Mouse (Mus musculus): ENCODE measurements around the gene Cdc40.

The Cdc40 gene

DNA sequence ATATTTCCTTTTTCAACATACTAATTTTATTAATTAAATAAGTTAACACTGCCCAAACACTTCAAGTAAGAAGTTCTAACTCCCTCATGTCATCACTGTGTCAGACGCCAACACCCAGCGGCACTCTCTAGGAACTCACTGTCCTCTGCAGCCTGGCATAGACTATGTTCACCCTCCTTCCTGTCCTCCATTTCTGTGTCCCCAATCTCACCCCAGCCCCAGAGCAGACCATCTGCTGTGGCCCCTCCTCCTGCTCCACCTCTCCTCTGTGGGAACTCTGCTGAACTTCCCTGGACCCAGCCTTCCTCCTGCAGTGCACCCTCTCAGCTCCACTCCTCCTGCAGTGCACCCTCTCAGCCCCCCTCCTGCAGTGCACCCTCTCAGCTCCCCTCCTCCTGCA, 15.0 kb downstream of the Cdc40 start:
- DNase-seq (ENCODE audit: low spot score): no peak

DNA sequence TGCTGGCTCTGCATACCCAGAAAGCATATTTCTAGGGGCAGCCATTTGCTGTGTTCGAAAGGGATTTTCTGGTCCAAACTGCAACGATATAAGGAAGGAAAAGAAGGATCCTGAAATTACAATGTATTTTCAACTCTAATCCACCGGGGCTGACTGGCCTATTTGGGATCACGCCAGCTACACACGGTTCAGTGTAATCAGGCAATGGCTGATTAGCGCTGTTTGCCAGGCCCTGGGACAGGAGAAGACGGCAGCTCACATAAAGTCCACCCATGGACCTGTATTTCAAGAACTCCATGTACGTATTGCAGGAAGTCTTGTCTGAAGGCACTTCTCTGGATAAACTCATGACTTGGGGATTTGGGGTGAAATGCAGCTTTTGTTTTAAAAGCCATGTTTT, 25.5 kb downstream of the Cdc40 start:
- DNase-seq (ENCODE audit: low spot score): no peak

- DNase-seq (ENCODE audit: low spot score): no peak
Measured at GRCm38 (mm10) chr10:40856703-40857102, 26.4 kb downstream of the Cdc40 start.

DNA sequence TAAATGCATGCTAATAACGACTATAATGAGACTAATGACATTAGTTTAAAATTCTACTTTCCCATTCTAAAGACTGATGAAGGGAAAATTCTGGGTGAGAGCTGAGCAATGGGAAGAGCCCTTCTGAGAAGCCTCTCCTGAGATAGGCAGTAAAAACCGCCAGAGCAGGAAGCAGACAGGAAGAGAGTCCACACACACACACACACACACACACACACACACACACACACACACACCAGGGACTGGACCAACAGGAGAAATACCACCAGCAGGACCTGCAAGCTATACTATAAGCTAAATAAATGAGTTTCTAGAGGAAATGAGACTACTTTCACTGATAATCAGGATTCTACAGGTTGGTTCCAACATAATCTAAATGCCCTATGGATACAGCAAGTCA, 27.5 kb downstream of the Cdc40 start:
- no peak for DNase-seq (ENCODE audit: low spot score)

GRCm38 (mm10) chr10:40851138-40851537, 32.0 kb downstream of the Cdc40 start:
- no peak for DNase-seq (ENCODE audit: low spot score)

DNA sequence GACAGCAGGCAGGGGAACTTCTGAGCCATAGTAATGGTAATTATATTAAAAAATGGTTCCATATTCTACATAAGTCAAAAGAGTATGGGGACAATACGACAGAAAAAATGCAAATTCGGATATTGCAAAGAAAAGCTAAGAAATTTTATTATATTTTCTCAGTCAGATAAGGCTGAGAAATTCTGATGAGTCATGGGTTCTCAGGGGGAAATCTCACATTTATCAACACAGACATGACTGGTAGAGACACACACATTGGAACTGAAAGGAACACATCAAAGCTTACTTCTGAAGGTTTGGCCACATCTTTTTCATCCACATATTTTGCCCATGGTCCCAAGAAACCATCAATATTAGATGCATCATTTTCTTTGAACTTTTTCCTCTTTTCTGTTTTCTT, 32.5 kb downstream of the Cdc40 start:
- no peak for DNase-seq (ENCODE audit: low spot score)

DNA sequence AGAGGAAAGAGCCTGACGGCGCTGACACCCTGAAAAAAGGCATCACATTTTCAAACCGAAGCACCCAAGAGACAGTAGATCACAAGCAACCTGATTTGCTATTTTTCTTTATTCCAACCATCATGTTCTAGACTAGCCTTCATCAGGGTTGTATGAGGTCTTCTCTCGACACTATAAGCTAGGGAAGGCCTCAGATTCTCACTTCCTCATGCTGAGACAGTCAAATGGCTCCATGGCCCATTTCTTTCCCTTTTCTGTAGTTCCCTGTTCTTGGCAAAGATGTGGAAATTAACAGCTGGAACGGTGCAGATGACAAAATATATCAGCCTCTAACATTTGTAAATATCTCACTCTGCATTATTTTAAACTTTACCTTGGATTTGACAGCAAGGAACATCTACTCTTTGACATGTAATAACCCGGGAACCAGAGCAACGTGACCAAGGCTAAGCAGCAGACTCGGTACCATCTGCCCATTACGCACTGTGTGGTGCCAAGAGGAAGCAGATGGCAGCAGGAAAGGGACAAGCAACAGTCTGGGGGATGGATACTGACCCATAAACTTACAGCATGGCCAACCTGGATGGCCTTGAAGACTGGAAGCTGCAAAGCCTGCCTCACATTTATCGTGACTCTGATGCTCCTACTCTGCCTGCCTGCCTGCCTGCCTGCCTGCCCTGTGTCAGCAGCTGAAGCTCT, 35.8 kb downstream of the Cdc40 start:
- DNase-seq (ENCODE audit: low spot score): no peak

DNA sequence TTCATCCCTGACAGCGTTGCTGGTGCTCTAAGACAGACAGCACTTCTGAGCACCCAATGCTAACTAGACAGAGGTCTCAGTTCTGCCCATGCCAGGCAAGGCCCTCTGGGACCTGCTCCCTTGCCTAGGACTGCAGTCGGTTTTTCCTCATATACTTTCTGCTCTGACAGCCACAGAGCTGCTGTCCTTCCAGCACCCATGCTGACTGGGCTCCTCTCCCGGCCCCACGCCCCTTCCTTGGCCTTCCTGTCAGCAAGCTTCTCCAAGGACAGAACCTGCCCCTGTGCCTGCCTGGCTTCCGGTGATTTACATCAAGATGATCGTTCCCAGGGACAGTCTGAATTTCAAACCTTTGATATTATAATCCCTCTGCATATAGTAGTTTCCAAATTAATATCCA, 37.5 kb downstream of the Cdc40 start:
- no peak for DNase-seq (ENCODE audit: low spot score)

DNA sequence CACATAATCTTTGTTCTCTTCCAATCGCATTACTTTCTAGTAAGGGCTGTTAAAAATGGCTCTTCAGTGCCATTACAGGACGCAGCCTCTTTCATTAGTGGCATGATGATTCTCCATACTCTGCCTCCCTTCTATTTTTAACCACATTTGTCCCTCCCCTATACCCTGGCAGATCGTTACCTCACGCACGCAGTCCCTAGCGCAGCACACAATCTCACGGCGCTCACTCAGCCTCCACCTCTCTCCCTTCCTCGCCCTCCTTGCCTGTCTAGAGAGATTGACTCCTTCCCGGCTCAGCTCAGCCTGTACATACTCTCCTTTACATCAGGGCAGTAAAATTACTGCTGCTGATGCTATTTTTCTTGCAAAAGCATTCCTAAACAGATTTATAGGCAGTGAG, 38.6 kb downstream of the Cdc40 start:
- DNase-seq (ENCODE audit: low spot score): no peak

- DNase-seq (ENCODE audit: low spot score): no peak
Measured at GRCm38 (mm10) chr10:40843841-40844240, 39.3 kb downstream of the Cdc40 start.

GRCm38 (mm10) chr10:40840086-40840485, 43.0 kb downstream of the Cdc40 start:
- no peak for DNase-seq (ENCODE audit: low spot score)

GRCm38 (mm10) chr10:40831267-40831666, 51.8 kb downstream of the Cdc40 start:
- DNase-seq (ENCODE audit: low spot score): no peak

DNA sequence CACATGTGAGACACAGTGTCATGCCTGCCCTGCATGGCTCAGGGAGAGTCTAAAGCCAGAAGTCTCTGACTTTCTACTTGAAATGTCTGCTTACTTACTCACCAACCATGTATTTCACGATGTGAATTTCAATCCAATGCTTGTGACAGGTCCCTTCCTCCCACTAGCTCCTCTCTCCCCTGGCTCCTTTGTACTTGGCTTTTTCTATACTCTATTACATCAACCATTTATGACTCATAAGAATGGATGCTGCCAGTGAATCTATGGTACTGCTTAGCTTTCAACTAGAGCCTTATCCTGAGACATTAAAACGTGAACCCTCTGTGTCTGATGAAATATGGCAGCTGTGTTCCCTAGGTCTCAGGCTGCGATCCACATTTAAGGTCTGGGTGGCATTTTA, 52.8 kb downstream of the Cdc40 start:
- DNase-seq (ENCODE audit: low spot score): no peak

GRCm38 (mm10) chr10:40827706-40828105, 55.4 kb downstream of the Cdc40 start:
- DNase-seq (ENCODE audit: low spot score): no peak

DNA sequence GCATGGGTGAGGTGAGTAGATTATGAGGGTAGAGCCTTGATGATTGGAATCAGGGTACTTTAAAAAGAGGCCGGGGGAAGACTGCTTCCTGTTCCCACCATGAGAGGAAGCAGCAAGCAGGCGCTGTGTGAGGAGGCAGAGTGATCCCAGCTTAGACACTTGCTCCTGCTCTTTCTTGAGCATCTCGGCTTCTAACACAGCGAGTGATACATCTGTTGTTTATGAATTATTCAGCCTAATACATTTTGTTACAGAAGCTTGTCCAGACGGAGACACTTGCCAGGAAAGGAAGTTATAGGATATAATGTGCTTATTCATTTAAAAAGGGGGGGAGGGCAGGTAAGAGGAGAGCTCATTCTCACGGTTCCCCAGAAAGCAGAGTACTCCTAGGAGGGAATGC, 57.2 kb downstream of the Cdc40 start:
- no peak for DNase-seq (ENCODE audit: low spot score)

GRCm38 (mm10) chr10:40816471-40816870, 66.6 kb downstream of the Cdc40 start:
- no peak for DNase-seq (ENCODE audit: low spot score)

- DNase-seq (ENCODE audit: low spot score): no peak
Measured at GRCm38 (mm10) chr10:40813627-40814026, 69.5 kb downstream of the Cdc40 start.

- peak; percentile 19 for DNase-seq (ENCODE audit: low spot score)
Measured at GRCm38 (mm10) chr10:40809411-40809910, 73.7 kb downstream of the Cdc40 start.

GRCm38 (mm10) chr10:40806221-40806620, 76.9 kb downstream of the Cdc40 start:
- peak; percentile 28 for DNase-seq (ENCODE audit: low spot score)

- no peak for DNase-seq (ENCODE audit: low spot score)
Measured at GRCm38 (mm10) chr10:40805221-40805620, 77.9 kb downstream of the Cdc40 start.

DNA sequence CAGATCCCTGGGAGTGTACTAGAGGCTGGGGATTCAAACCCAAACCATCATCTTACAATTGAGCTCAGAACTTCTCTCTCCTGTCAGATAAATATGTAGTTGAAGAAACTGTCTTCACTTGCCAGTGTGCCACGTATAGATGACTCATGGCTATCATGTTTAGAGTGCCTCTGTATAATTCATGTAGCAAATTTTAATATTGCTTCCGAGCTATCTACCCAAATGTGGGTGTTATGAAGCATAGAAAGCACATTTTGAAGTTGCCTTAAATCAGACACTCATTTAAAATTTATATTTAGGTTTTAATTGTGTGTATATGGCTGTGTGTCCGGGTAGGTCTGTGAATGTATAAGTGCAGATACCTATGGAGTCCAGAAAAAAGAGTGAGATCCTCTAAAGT, 91.0 kb downstream of the Cdc40 start:
- no peak for DNase-seq (ENCODE audit: low spot score)

DNA sequence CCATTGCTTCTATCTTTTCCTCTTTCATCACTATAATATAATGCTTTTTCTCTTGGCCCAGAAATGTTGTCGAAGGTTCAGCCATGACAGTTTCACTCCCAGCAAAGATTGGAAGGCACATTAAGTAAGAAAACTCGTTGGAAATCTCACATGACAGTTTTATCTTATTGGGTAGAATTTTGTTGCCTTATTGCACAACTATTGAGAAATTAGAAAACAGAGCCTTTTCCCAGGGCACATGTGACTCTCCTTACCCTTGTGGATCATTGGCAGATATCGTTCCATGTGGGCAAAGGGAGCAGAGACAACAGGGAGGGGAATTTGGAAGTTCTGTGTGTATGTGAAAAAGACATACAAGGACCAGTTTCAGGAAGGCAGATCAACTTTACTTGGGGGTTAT, 92.7 kb downstream of the Cdc40 start:
- no peak for DNase-seq (ENCODE audit: low spot score)
